Comparison of ENCODE assay signal across 9 mouse cellular contexts in the genomic region with DNA sequence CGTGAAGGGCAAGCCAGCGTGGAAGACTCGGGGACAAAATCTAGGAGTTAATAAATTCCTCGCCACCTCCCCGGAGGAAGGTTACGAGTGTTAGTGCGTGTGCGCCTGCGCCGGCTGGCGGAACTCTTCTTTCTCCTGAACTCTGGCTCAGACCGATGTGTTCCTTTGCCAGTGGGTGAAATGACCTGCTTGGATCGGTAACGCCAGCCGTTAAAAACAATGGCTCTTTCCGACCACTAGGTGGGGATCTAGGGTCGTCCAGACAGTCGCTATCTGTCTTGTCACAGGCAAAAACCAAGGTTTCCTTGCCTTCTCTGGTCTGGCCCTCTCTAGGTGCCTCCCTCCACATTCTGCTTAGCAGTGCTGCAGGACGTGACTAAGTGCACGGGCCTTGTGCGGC. TPM values are rescaled to one million over a fixed set of nuclear protein-coding genes. Genes with fewer than 3 reads are reported as not detected.
DNase-seq lines count a peak whose midpoint lies in the region; ATAC-seq and TF ChIP-seq lines count a peak whose summit lies in the region.
"Had no signal": no experiment of that assay in that cellular context is flagged by ENCODE, and none has a peak within 500 bp of the region (broad histone marks: within the 10 kb centered on the region; RNA-seq: fewer than 3 reads in every experiment).

No protein-coding gene starts in this region.

- no peak overlapping the region for H3K27ac ChIP-seq in liver, embryonic 11.5 days (ENCODE audit: low read depth, low read length)

- no peak overlapping the region for H3ac ChIP-seq in C2C12 (ENCODE audit: control insufficient read depth, insufficient read length, low read depth)

- no peak overlapping the region for H3K9ac ChIP-seq in liver, embryonic 11.5 days (ENCODE audit: low read depth, low read length)

- no peaks in the 10 kb centered on the region for H3K79me2 ChIP-seq in C2C12 (ENCODE audit: control insufficient read depth, insufficient read depth)

- H3K4me3 ChIP-seq in C2C12 (ENCODE audit: insufficient read depth, poor library complexity, severe bottlenecking), result no peak overlapping the region
- H3K4me3 ChIP-seq in liver, embryonic 11.5 days (ENCODE audit: low read depth, low read length), result no peak overlapping the region; the same call in 1 of the 2 replicates

- DNase-seq in Patski (ENCODE audit: low read depth, low spot score), result no peak
- peak; percentile 66 to 73 for DNase-seq in cerebellum, postnatal 25 days
- DNase-seq in gastrocnemius, postnatal 36 days, result peak; percentile 60 to 63
- peak; percentile 74 for DNase-seq in liver, embryonic 11.5 days (ENCODE audit: low spot score)
- peak; percentile 66 for DNase-seq in testis, postnatal 10 days (ENCODE audit: low spot score)

- no peaks in the 10 kb centered on the region for H3K27me3 ChIP-seq in C2C12 (ENCODE audit: control insufficient read depth, insufficient read depth, insufficient read length)
- no peaks in the 10 kb centered on the region for H3K27me3 ChIP-seq in Patski
- H3K27me3 ChIP-seq in liver, embryonic 11.5 days (replicated peaks; ENCODE audit: control insufficient read depth, insufficient read depth, low read length), result peaks cover 37% of the 10 kb centered on the region

- TF ChIP-seq CTCF in C2C12 (IDR thresholded peaks at IDR 0.05; ENCODE audit: control insufficient read depth, insufficient read depth, insufficient read length) (peak; percentile 67), Patski (IDR thresholded peaks at IDR 0.05) (no peak)

- H3K79me3 ChIP-seq in C2C12 (ENCODE audit: low read depth), result no peaks in the 10 kb centered on the region

- peak overlapping the region; percentile 55 for H3K4me2 ChIP-seq in liver, embryonic 11.5 days

- H3K4me1 ChIP-seq in liver, embryonic 11.5 days (replicated peaks; ENCODE audit: control insufficient read depth, insufficient read depth, low read length), result peaks cover 3% of the 10 kb centered on the region

- POLR2A ChIA-PET in Patski (lab: Charles Lee), result no interaction called here

- WGBS in liver, embryonic 11.5 days, result 4% methylated on average over 21 of the region's 21 CpGs

- CTCF ChIA-PET in Patski (lab: Charles Lee), result interaction anchor here (0.7 kb wide), 1 partner anchor 141 kb away, joined by 3 read pairs; no protein-coding TSS in a partner anchor

- intact Hi-C loops in gastrocnemius, postnatal 36 days (cut with DNase I), result loop anchor here (5.0 to 10.0 kb wide), 3 partner anchors 218 to 506 kb away; a partner anchor contains a TSS

- in situ Hi-C loops in Patski (cut with MboI; ENCODE audit: low pct_unique_long_range_greater_than_20kb), result loop anchor here (5.0 kb wide), 3 partner anchors 123 to 323 kb away; no protein-coding TSS in a partner anchor

- H3K9me3 ChIP-seq in liver, embryonic 11.5 days (ENCODE audit: control insufficient read depth, low read length), result no peaks in the 10 kb centered on the region

- ATAC-seq in Patski, result peak; percentile 69
- peak; percentile 67 for ATAC-seq in inflammation-experienced regulatory T-cells, adult 6 months
- peak; percentile 61 for ATAC-seq in liver, embryonic 11.5 days (replicated peaks; ENCODE audit: low FRiP score)
- peak; percentile 70 for ATAC-seq in monocyte, adult 5-6 weeks (replicated peaks; ENCODE audit: insufficient number of reproducible peaks, low FRiP score, low TSS enrichment, poor library complexity, severe bottlenecking)

- no peaks in the 10 kb centered on the region for H3K36me3 ChIP-seq in C2C12 (ENCODE audit: control insufficient read depth, insufficient read depth)
- H3K36me3 ChIP-seq in liver, embryonic 11.5 days (ENCODE audit: control insufficient read depth, insufficient read depth, low read length), result no peaks in the 10 kb centered on the region

TF ChIP-seq in C2C12, 6 proteins besides CTCF, POLR2A, EP300 and RAD21:
- no peak for TF ChIP-seq FOSL1 (IDR thresholded peaks at IDR 0.05; ENCODE audit: insufficient read depth, low read length, poor library complexity, severe bottlenecking)
- TF ChIP-seq MAX (IDR thresholded peaks at IDR 0.05), result no peak
- TF ChIP-seq MYOG (IDR thresholded peaks at IDR 0.05; ENCODE audit: control insufficient read depth, extremely low read depth, insufficient read length), result no peak
- TF ChIP-seq MYOD1 (IDR thresholded peaks at IDR 0.05; ENCODE audit: control insufficient read depth, insufficient read length, low read depth), result no peak
- TF ChIP-seq USF1 (IDR thresholded peaks at IDR 0.05; ENCODE audit: low read depth), result no peak
- TF ChIP-seq CEBPB (IDR thresholded peaks at IDR 0.05; ENCODE audit: low read depth), result no peak

RNA-seq across cellular contexts. Expression of a gene that starts 1.1 kb away (rescaled TPM):
- not detected for polyA plus RNA-seq in C2C12 (2012; fragmentation: generic; extraction: Trizol)
- polyA plus RNA-seq in Patski (2021), result not detected
- total RNA-seq in gastrocnemius, postnatal 36 days (2021), result not detected
- not detected for polyA plus RNA-seq in inflammation-experienced regulatory T-cells, adult 6 months (2017; shearing (Covaris generic))
- polyA plus RNA-seq in liver, embryonic 11.5 days (2014; fragmentation: Nextera tagmentation; extraction: Ambion mirVana), result not detected in 2 replicates
- total RNA-seq in monocyte, adult 5-6 weeks (2017), result not detected in 3 replicates
- total RNA-seq: layer of hippocampus, postnatal 25 days had no signal

RNA-seq across cellular contexts. Expression of a gene that starts 16.7 kb away (rescaled TPM):
- polyA plus RNA-seq in C2C12 (2012; fragmentation: generic; extraction: Trizol) (1.5 TPM), Patski (2021) (1.8 TPM)
- 1 to 10 TPM; 3.0 to 3.7 TPM for total RNA-seq in gastrocnemius, postnatal 36 days (2021)
- not detected for polyA plus RNA-seq in inflammation-experienced regulatory T-cells, adult 6 months (2017; shearing (Covaris generic))
- polyA plus RNA-seq in liver, embryonic 11.5 days (2014; fragmentation: Nextera tagmentation; extraction: Ambion mirVana), result 2.7 and 3.2 TPM in 2 replicates
- total RNA-seq in monocyte, adult 5-6 weeks (2017), result 0.19 to 0.95 TPM (median 0.21 TPM) in 3 replicates

RNA-seq across cellular contexts. Expression of a gene that starts 37.2 kb away (rescaled TPM):
- polyA plus RNA-seq in C2C12 (2012; fragmentation: generic; extraction: Trizol), result 0.02 TPM
- not detected for polyA plus RNA-seq in Patski (2021)
- 1 to 10 TPM; 1.4 to 1.7 TPM for total RNA-seq in gastrocnemius, postnatal 36 days (2021)
- not detected for polyA plus RNA-seq in inflammation-experienced regulatory T-cells, adult 6 months (2017; shearing (Covaris generic))
- 0.79 and 0.86 TPM in 2 replicates for polyA plus RNA-seq in liver, embryonic 11.5 days (2014; fragmentation: Nextera tagmentation; extraction: Ambion mirVana)
- total RNA-seq in monocyte, adult 5-6 weeks (2017), result not detected in 3 replicates
